13 mouse cellular contexts compared by ENCODE assay signal in genomic region chr11:83262673-83263072, GRCm38 (mm10). TPM values are rescaled to one million over a fixed set of nuclear protein-coding genes. Genes with fewer than 3 reads are reported as not detected.
DNase-seq lines count a peak whose midpoint lies in the region; ATAC-seq lines count a peak whose summit lies in the region.
"Had no signal": no experiment of that assay in that cellular context is flagged by ENCODE, and none has a peak within 500 bp of the region (broad histone marks: within the 10 kb centered on the region; RNA-seq: fewer than 3 reads in every experiment).

No protein-coding gene starts in this region.

- H3K9ac ChIP-seq in liver, embryonic 13.5 days = peak overlapping the region; percentile 55
- H3K9ac ChIP-seq: heart, embryonic 13.5 days had no signal

- WGBS in liver, embryonic 13.5 days (ENCODE audit: insufficient replicate concordance) = 67% methylated on average over 1 of the region's 1 CpGs
- WGBS in midbrain, embryonic 10.5 days = 88% methylated on average over 1 of the region's 1 CpGs

- ATAC-seq in liver, embryonic 13.5 days (ENCODE audit: low read depth) = peak; percentile 90

- H3K4me3 ChIP-seq in liver, embryonic 13.5 days (replicated peaks) = peak overlapping the region; percentile 6; the same call in 1 of the 2 replicates
- no peak overlapping the region for H3K4me3 ChIP-seq in midbrain, embryonic 10.5 days
- H3K4me3 ChIP-seq: heart, embryonic 13.5 days had no signal

- H3K9me3 ChIP-seq in liver, embryonic 13.5 days (replicated peaks) = no peaks in the 10 kb centered on the region
- H3K9me3 ChIP-seq in midbrain, embryonic 10.5 days (replicated peaks) = no peaks in the 10 kb centered on the region
- H3K9me3 ChIP-seq: heart, embryonic 13.5 days had no signal

- peak overlapping the region; percentile 53 for H3K4me2 ChIP-seq in liver, embryonic 13.5 days
- H3K4me2 ChIP-seq: heart, embryonic 13.5 days had no signal

- H3K36me3 ChIP-seq in liver, embryonic 13.5 days = no peaks in the 10 kb centered on the region
- no peaks in the 10 kb centered on the region for H3K36me3 ChIP-seq in midbrain, embryonic 10.5 days
- H3K36me3 ChIP-seq: heart, embryonic 13.5 days had no signal

- H3K27me3 ChIP-seq in liver, embryonic 13.5 days = no peaks in the 10 kb centered on the region
- no peaks in the 10 kb centered on the region for H3K27me3 ChIP-seq in midbrain, embryonic 10.5 days (ENCODE audit: low read depth, poor library complexity, severe bottlenecking)
- H3K27me3 ChIP-seq: heart, embryonic 13.5 days had no signal

- H3K4me1 ChIP-seq in liver, embryonic 13.5 days (replicated peaks) = peaks cover 28% of the 10 kb centered on the region
- no peaks in the 10 kb centered on the region for H3K4me1 ChIP-seq in midbrain, embryonic 10.5 days
- H3K4me1 ChIP-seq: heart, embryonic 13.5 days had no signal

- H3K27ac ChIP-seq in liver, embryonic 13.5 days = peak overlapping the region; percentile 91
- H3K27ac ChIP-seq in midbrain, embryonic 10.5 days (replicated peaks) = no peak overlapping the region
- H3K27ac ChIP-seq: heart, embryonic 13.5 days had no signal

- peak; percentile 79 for DNase-seq in MEL-GATA-1-ER (ENCODE audit: extremely low read depth, low read depth)
- DNase-seq in c-Kit-positive CD71-positive TER-119-negative erythroid progenitor cells, embryonic 14.5 days (ENCODE audit: low read depth) = peak; percentile 73
- peak; percentile 60 for DNase-seq in liver, embryonic 13.5 days
- peak; percentile 31 to 33 for DNase-seq in thymus, postnatal 10 days (ENCODE audit: low spot score in 2 of 2)
- no peak for DNase-seq in adrenal gland, postnatal 4 days (ENCODE audit: low spot score in 2 of 2)
- no peak for DNase-seq in midbrain, embryonic 10.5 days (ENCODE audit: low spot score)
- DNase-seq in frontal cortex, postnatal 36 days (ENCODE audit: low spot score in 2 of 2) = no peak
- DNase-seq: adrenal gland, postnatal 36 days; cerebellum, adult 8-10 months; layer of hippocampus, adult 9-11 months; lung, postnatal 10 days had no signal

RNA-seq across cellular contexts. Expression of gene Slfn14, which starts 23.9 kb away (rescaled TPM):
- 21.6 and 24.7 TPM in 2 replicates for polyA plus RNA-seq in liver, embryonic 13.5 days (2015; fragmentation: Nextera tagmentation; extraction: Ambion mirVana)
- total RNA-seq in adrenal gland, postnatal 4 days (2021) = 1 to 10 TPM; 1.9 to 3.7 TPM
- 0.12 and 0.21 TPM in 2 replicates for polyA plus RNA-seq in midbrain, embryonic 10.5 days (2016; fragmentation: Nextera tagmentation; extraction: Ambion mirVana)
- total RNA-seq: adrenal gland, postnatal 36 days had no signal
- polyA plus RNA-seq: activated CD4-positive, CD25-positive, alpha-beta regulatory T cell, adult 4 months had no signal

RNA-seq across cellular contexts. Expression of gene Ap2b1, which starts 36.2 kb away (rescaled TPM):
- 19.3 and 25.5 TPM in 2 replicates for polyA plus RNA-seq in liver, embryonic 13.5 days (2015; fragmentation: Nextera tagmentation; extraction: Ambion mirVana)
- 100 to 1,000 TPM; 105 to 121 TPM for total RNA-seq in adrenal gland, postnatal 4 days (2021)
- polyA plus RNA-seq in midbrain, embryonic 10.5 days (2016; fragmentation: Nextera tagmentation; extraction: Ambion mirVana) = 73.5 and 89.6 TPM in 2 replicates

RNA-seq across cellular contexts. Expression of gene Pex12, which starts 39.7 kb away (rescaled TPM):
- polyA plus RNA-seq in liver, embryonic 13.5 days (2015; fragmentation: Nextera tagmentation; extraction: Ambion mirVana) = 5.5 and 7.7 TPM in 2 replicates
- 10 to 100 TPM; 17.6 to 20.0 TPM for total RNA-seq in adrenal gland, postnatal 4 days (2021)
- 17.0 and 18.0 TPM in 2 replicates for polyA plus RNA-seq in midbrain, embryonic 10.5 days (2016; fragmentation: Nextera tagmentation; extraction: Ambion mirVana)

Comparison
In these comparisons a context has a peak if more than half of its experiments do, and no peak if none do; other contexts are left out.
1. DNase-seq: peak in MEL-GATA-1-ER (single experiment), c-Kit-positive CD71-positive TER-119-negative erythroid progenitor cells, embryonic 14.5 days (single experiment), liver, embryonic 13.5 days (single experiment) and thymus, postnatal 10 days (2 of 2); none in adrenal gland, postnatal 4 days (0 of 2), midbrain, embryonic 10.5 days (single experiment) and frontal cortex, postnatal 36 days (0 of 2).
2. RNA of gene Slfn14, which starts 23.9 kb away (polyA plus RNA-seq): 21.6 to 24.7 TPM in liver, embryonic 13.5 days; 0.12 to 0.21 TPM in midbrain, embryonic 10.5 days; every median in the first group is over 10 times any median in the second.